Mouse (Mus musculus) myocyte (in vitro differentiated cells): ENCODE results near the gene Socs1.

Experiments used
- CEBPB ChIP-seq: IDR thresholded peaks from 2 replicates; pipeline ENCODE4 v1.6.1; 2011; ENCODE audit warnings: mild to moderate bottlenecking, moderate library complexity; ENCODE audit not compliant: poor library complexity, insufficient read depth, severe bottlenecking
- USF1 ChIP-seq: IDR thresholded peaks from one replicate; pipeline ENCODE4 v1.6.1; 2011; ENCODE audit warnings: low read depth, mild to moderate bottlenecking, control low read depth, moderate library complexity

DNA sequence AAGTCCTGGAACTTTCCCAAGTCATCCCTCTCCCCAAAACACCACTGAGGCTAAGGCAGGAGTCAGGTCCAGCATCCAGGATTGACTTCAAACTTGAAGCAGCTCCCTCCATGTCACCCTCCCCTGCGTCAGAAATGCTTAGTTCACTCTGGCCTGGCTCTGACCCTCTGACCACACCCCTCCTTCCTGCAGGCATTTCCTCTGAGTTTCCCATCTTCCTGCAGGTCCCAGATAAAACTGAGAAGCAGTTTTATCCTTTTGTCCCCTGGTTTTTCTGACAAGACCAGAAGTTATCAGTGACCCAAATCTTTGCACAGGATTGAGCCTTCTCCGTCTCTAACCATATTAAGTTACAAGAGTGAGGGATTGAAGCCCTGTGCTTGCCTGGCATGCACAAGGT is 47.8 kb downstream of the Socs1 start:
- TF ChIP-seq CEBPB (no peak), USF1 (no peak)
